Mouse (Mus musculus): Measurements from ENCODE around the gene Tex26. TPM values are rescaled to one million over a fixed set of nuclear protein-coding genes. Genes with fewer than 3 reads are reported as not detected.

Tex26 gene
- polyA plus RNA-seq, 1 experiment, result not detected

DNA sequence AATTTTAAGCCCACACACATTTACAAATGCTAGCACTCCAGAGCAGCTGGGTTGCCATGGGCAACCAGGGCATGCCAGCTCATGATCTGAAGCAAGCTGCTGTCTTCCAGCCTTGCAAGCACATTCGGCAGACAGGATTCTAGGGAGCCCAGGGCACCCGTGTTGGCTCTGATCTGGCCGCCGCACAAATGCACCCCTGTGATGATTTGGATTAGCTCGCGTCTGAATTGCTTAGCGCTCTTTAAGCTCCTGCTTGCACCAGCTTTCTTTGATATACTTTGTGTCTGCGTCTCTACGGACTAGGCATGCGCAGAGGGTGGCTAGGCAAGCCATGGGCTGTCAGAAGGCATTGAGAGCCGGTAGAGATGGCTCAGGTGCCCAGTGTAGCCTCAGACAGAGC is 49.7 kb downstream of the Tex26 start:
- TF ChIP-seq POLR2A (IDR thresholded peaks at IDR 0.05; ENCODE audit: insufficient read depth, low read depth, low read length), result no peak
- TF ChIP-seq CTCF (IDR thresholded peaks at IDR 0.05; ENCODE audit: insufficient read depth, low read depth, low read length), result no peak
- Histone ChIP-seq H3K4me3 (ENCODE audit: insufficient read depth, low read depth, low read length) (peak overlapping the region; percentile 35), H3K27ac (ENCODE audit: insufficient read depth, low read depth, low read length) (peak overlapping the region; percentile 89), H3K4me1 (ENCODE audit: control insufficient read depth, insufficient read depth, low read length) (peaks cover 29% of the 10 kb centered on the region)
- 10% methylated on average over 11 of the region's 11 CpGs for WGBS

DNA sequence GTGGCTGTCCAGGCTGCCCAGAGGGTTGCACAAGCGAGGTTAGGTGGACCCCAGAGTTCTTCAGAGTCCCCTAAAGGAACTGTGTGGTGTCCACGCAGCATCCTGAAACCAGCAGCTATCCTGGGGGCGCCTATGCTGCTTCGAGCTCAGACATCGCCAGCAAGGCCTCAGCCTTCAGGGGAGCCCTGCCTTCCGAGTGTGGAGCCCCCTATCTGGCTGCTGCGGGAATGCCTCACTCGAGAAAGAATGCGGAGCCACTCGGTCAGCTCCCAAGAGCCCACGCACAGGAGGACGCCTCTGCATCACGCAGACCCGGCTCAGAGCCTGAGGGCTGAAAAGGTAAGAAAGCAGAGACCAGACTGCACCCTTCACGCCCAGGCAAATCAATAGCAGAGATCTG is 50.8 kb downstream of the Tex26 start:
- no peak overlapping the region for H3K27ac ChIP-seq (ENCODE audit: insufficient read depth, low read depth, low read length)
- TF ChIP-seq POLR2A (IDR thresholded peaks at IDR 0.05; ENCODE audit: insufficient read depth, low read depth, low read length) (no peak), CTCF (IDR thresholded peaks at IDR 0.05; ENCODE audit: insufficient read depth, low read depth, low read length) (no peak)
- peaks cover 26% of the 10 kb centered on the region for H3K4me1 ChIP-seq (ENCODE audit: control insufficient read depth, insufficient read depth, low read length)
- no peak overlapping the region for H3K4me3 ChIP-seq (ENCODE audit: insufficient read depth, low read depth, low read length)
- 71% methylated on average over 15 of the region's 15 CpGs for WGBS

- H3K27ac ChIP-seq (ENCODE audit: insufficient read depth, low read depth, low read length), result no peak overlapping the region; the same call in 1 of the 2 replicates
- no peak overlapping the region for H3K4me3 ChIP-seq (ENCODE audit: insufficient read depth, low read depth, low read length)
- WGBS, result 35% methylated on average over 6 of the region's 6 CpGs
- H3K4me1 ChIP-seq (ENCODE audit: control insufficient read depth, insufficient read depth, low read length), result peaks cover 9% of the 10 kb centered on the region
- TF ChIP-seq POLR2A (IDR thresholded peaks at IDR 0.05; ENCODE audit: insufficient read depth, low read depth, low read length) (no peak), CTCF (IDR thresholded peaks at IDR 0.05; ENCODE audit: insufficient read depth, low read depth, low read length) (no peak)
These were observed 56.2 kb downstream of the Tex26 start for GRCm38 (mm10) chr5:149495655-149496054.

- TF ChIP-seq POLR2A (IDR thresholded peaks at IDR 0.05; ENCODE audit: insufficient read depth, low read depth, low read length) (no peak), CTCF (IDR thresholded peaks at IDR 0.05; ENCODE audit: insufficient read depth, low read depth, low read length) (no peak)
- WGBS, result 44% methylated on average over 12 of the region's 12 CpGs
- no peak overlapping the region for H3K4me3 ChIP-seq (ENCODE audit: insufficient read depth, low read depth, low read length)
- H3K27ac ChIP-seq (ENCODE audit: insufficient read depth, low read depth, low read length), result no peak overlapping the region
- peaks cover 8% of the 10 kb centered on the region for H3K4me1 ChIP-seq (ENCODE audit: control insufficient read depth, insufficient read depth, low read length)
These were observed 57.1 kb downstream of the Tex26 start for GRCm38 (mm10) chr5:149496401-149497066.

- WGBS, result 51% methylated on average over 4 of the region's 4 CpGs
- H3K27ac ChIP-seq (ENCODE audit: insufficient read depth, low read depth, low read length), result no peak overlapping the region
- TF ChIP-seq POLR2A (IDR thresholded peaks at IDR 0.05; ENCODE audit: insufficient read depth, low read depth, low read length) (no peak), CTCF (IDR thresholded peaks at IDR 0.05; ENCODE audit: insufficient read depth, low read depth, low read length) (no peak)
These were observed 60.5 kb downstream of the Tex26 start for GRCm38 (mm10) chr5:149499936-149500335.

DNA sequence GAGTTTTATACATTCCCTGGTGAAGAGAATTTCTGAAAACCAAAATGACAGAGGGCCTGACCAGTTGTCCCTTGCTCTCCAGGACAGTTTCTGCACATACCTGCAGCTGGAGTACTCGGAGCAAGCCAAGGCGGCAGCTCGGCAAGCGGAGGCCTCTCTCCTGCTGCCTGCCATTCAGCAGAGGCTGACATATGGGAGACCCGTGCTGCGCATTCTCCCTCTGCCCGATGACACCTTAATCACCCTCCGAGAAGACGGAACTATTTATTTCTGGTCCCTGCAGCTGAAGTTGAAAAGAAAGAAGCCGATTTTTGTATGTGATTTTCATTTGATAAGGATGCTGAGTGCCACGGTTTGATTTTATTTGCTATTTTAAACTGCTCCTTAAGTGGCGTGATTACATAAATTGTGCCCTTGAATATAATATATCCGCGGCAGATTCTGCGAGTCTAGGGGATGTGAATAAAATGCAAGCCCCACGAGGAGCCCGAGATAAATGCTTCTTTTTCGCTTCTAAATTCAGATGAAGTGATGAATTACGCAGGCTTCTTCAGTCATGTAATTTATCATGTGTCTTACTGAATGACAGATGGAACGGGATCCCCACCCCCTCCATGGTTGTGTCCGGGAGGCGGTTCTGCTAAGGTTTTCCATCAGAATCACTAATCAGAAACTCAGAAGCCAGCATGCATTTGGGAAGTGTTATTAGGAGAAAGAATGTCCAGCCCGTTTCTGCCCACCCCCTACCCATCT is 64.1 kb downstream of the Tex26 start:
- H3K27ac ChIP-seq (ENCODE audit: insufficient read depth, low read depth, low read length), result no peak overlapping the region
- 40% methylated on average over 23 of the region's 23 CpGs for WGBS
- TF ChIP-seq POLR2A (IDR thresholded peaks at IDR 0.05; ENCODE audit: insufficient read depth, low read depth, low read length) (no peak), CTCF (IDR thresholded peaks at IDR 0.05; ENCODE audit: insufficient read depth, low read depth, low read length) (no peak)
- H3K4me3 ChIP-seq (ENCODE audit: insufficient read depth, low read depth, low read length), result no peak overlapping the region
- peaks cover 15% of the 10 kb centered on the region for H3K4me1 ChIP-seq (ENCODE audit: control insufficient read depth, insufficient read depth, low read length)

More at GRCm38 (mm10) chr5:149499936-149500335, 60.5 kb downstream of the Tex26 start:
- Histone ChIP-seq H3K4me3 (ENCODE audit: insufficient read depth, low read depth, low read length) (no peak overlapping the region), H3K4me1 (ENCODE audit: control insufficient read depth, insufficient read depth, low read length) (peaks cover 6% of the 10 kb centered on the region)

GRCm38 (mm10) chr5:149504985-149505384 is 65.5 kb downstream of the Tex26 start:
- TF ChIP-seq POLR2A (IDR thresholded peaks at IDR 0.05; ENCODE audit: insufficient read depth, low read depth, low read length) (no peak), CTCF (IDR thresholded peaks at IDR 0.05; ENCODE audit: insufficient read depth, low read depth, low read length) (no peak)

DNA sequence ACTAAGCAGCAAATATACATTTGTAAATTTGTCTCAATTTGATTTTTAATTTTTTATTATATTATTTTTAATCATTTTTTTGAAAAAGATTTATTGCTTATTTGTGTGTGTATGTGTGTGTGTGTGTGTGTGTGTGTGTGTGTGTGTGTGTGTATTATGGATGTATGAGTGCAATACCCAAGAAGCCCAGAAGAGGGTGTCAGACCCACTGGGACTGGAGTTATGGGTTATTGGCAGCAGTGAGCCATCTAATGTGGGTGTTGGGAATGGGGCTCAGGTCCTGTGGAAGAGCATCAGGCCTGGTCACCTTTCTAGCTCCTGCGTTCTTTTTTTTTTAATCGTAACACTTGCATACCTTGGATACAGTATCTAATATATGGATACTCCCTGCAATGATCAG is 66.6 kb downstream of the Tex26 start:
- Histone ChIP-seq H3K27ac (ENCODE audit: insufficient read depth, low read depth, low read length) (no peak overlapping the region), H3K4me1 (ENCODE audit: control insufficient read depth, insufficient read depth, low read length) (peaks cover 21% of the 10 kb centered on the region), H3K4me3 (ENCODE audit: insufficient read depth, low read depth, low read length) (no peak overlapping the region)
- TF ChIP-seq CTCF (IDR thresholded peaks at IDR 0.05; ENCODE audit: insufficient read depth, low read depth, low read length), result no peak
- no peak for TF ChIP-seq POLR2A (IDR thresholded peaks at IDR 0.05; ENCODE audit: insufficient read depth, low read depth, low read length)
- WGBS, result 97% methylated on average over 2 of the region's 2 CpGs

More at GRCm38 (mm10) chr5:149504985-149505384, 65.5 kb downstream of the Tex26 start:
- Histone ChIP-seq H3K4me3 (ENCODE audit: insufficient read depth, low read depth, low read length) (no peak overlapping the region), H3K4me1 (ENCODE audit: control insufficient read depth, insufficient read depth, low read length) (peaks cover 21% of the 10 kb centered on the region), H3K27ac (ENCODE audit: insufficient read depth, low read depth, low read length) (no peak overlapping the region)
- 89% methylated on average over 8 of the region's 8 CpGs for WGBS
